Mouse (Mus musculus): ENCODE data around the gene Pcx.
A peak's percentile ranks its signal among the peaks of the same experiment; 100 is the strongest.

The Pcx gene

GRCm38 (mm10) chr19:4509986-4510963 is at the start of gene Pcx:
Gene Pcx (plus strand): TSS chr19:4510472.
- peak; percentile 97 for DNase-seq (ENCODE audit: extremely low spot score, low spot score)

- DNase-seq (ENCODE audit: extremely low spot score, low spot score) = no peak
Measured at GRCm38 (mm10) chr19:4461981-4462380, 48.3 kb upstream of the Pcx start.

- no peak for DNase-seq (ENCODE audit: extremely low spot score, low spot score)
Measured at GRCm38 (mm10) chr19:4464666-4465065, 45.6 kb upstream of the Pcx start.

- no peak for DNase-seq (ENCODE audit: extremely low spot score, low spot score)
Measured at GRCm38 (mm10) chr19:4468363-4468762, 41.9 kb upstream of the Pcx start.

- no peak for DNase-seq (ENCODE audit: extremely low spot score, low spot score)
Measured at GRCm38 (mm10) chr19:4473549-4473948, 36.7 kb upstream of the Pcx start.

- no peak for DNase-seq (ENCODE audit: extremely low spot score, low spot score)
Measured at GRCm38 (mm10) chr19:4474739-4475138, 35.5 kb upstream of the Pcx start.

- no peak for DNase-seq (ENCODE audit: extremely low spot score, low spot score)
Measured at GRCm38 (mm10) chr19:4475224-4475925, 34.9 kb upstream of the Pcx start.

GRCm38 (mm10) chr19:4476601-4477257 is 33.5 kb upstream of the Pcx start:
- DNase-seq (ENCODE audit: extremely low spot score, low spot score) = peak; percentile 66

GRCm38 (mm10) chr19:4477345-4478189 is 32.7 kb upstream of the Pcx start, which contains the start of gene Syt12:
Gene Syt12 (minus strand): TSS chr19:4477447.
- DNase-seq (ENCODE audit: extremely low spot score, low spot score) = no peak

- DNase-seq (ENCODE audit: extremely low spot score, low spot score) = no peak
Measured at GRCm38 (mm10) chr19:4478190-4478516, 32.1 kb upstream of the Pcx start.

GRCm38 (mm10) chr19:4480041-4480440 is 30.2 kb upstream of the Pcx start:
- no peak for DNase-seq (ENCODE audit: extremely low spot score, low spot score)

- no peak for DNase-seq (ENCODE audit: extremely low spot score, low spot score)
Measured at GRCm38 (mm10) chr19:4481326-4481725, 28.9 kb upstream of the Pcx start.

GRCm38 (mm10) chr19:4482111-4482859 is 28.0 kb upstream of the Pcx start:
- no peak for DNase-seq (ENCODE audit: extremely low spot score, low spot score)

- DNase-seq (ENCODE audit: extremely low spot score, low spot score) = no peak
Measured at GRCm38 (mm10) chr19:4485006-4485405, 25.3 kb upstream of the Pcx start.

- no peak for DNase-seq (ENCODE audit: extremely low spot score, low spot score)
Measured at GRCm38 (mm10) chr19:4487877-4488276, 22.4 kb upstream of the Pcx start.

GRCm38 (mm10) chr19:4491080-4491695 is 19.1 kb upstream of the Pcx start:
- no peak for DNase-seq (ENCODE audit: extremely low spot score, low spot score)

- no peak for DNase-seq (ENCODE audit: extremely low spot score, low spot score)
Measured at GRCm38 (mm10) chr19:4492526-4493296, 17.6 kb upstream of the Pcx start.

- no peak for DNase-seq (ENCODE audit: extremely low spot score, low spot score)
Measured at GRCm38 (mm10) chr19:4494707-4495106, 15.6 kb upstream of the Pcx start.

GRCm38 (mm10) chr19:4495814-4496213 is 14.5 kb upstream of the Pcx start:
- no peak for DNase-seq (ENCODE audit: extremely low spot score, low spot score)

Measured in neural tube, embryonic 10.5 days (tissue).